In the genomic region with DNA sequence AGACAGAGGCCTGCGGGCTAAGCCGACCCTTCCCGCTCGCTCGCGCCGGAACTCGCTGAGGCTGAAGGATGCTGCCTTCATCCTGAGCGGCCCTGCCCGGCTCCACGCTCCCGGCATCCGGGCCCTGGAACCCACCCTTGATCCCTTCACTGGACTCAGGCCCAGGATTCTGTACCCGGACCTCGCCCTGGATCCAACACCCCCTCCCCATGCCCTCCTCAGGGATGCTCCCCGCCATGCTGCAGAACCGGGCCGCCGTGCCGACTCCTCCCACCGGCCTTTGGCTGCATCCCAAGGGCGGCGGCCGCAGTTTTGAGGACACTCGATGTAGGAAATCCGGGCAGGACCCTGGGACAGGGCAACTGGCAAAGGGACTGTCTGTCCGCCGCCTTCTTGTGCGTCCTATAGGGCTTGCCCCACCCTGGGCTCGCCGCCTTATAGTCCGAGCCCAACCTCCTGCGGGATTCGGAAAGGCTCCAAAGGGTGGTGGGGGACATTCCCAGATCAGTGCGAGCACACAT, we compare ENCODE assay signal across 9 mouse cellular contexts. TPM values are rescaled to one million over a fixed set of nuclear protein-coding genes. Genes with fewer than 3 reads are reported as not detected.
DNase-seq lines count a peak whose midpoint lies in the region; ATAC-seq and TF ChIP-seq lines count a peak whose summit lies in the region.
"Had no signal": no experiment of that assay in that cellular context is flagged by ENCODE, and none has a peak within 500 bp of the region (broad histone marks: within the 10 kb centered on the region; RNA-seq: fewer than 3 reads in every experiment).

No protein-coding gene starts in this region.

- H3K27ac ChIP-seq in bone marrow, adult 2 months (ENCODE audit: control insufficient read depth, insufficient read depth, low read depth, low read length, poor library complexity): no peak overlapping the region; the same call in 1 of the 2 replicates
- H3K27ac ChIP-seq in forebrain, embryonic 10.5 days: peak overlapping the region; percentile 96
- H3K27ac ChIP-seq in left cerebral cortex, adult 2 months: peak overlapping the region; percentile 86

- DNase-seq in layer of hippocampus, adult 11-12 months (ENCODE audit: low spot score): peak; percentile 49
- DNase-seq in layer of hippocampus, adult 9-10 months (ENCODE audit: low spot score): no peak
- no peak for DNase-seq in forebrain, embryonic 10.5 days (ENCODE audit: extremely low spot score, low spot score)
- DNase-seq in heart, postnatal 36 days: peak; percentile 35 to 56
- peak in 1 of 2 experiments; percentile 60 for DNase-seq in left cerebral cortex, adult 2 months (ENCODE audit: extremely low spot score in 1 of 2, low spot score in 2 of 2)
- DNase-seq in T-cell, adult 2 months (ENCODE audit: low spot score): no peak

- under 1% methylated on average over 35 of the region's 35 CpGs for WGBS in bone marrow, adult 2 months
- WGBS in forebrain, embryonic 10.5 days: under 1% methylated on average over 35 of the region's 35 CpGs

- no peaks in the 10 kb centered on the region for H3K9me3 ChIP-seq in forebrain, embryonic 10.5 days

- H3K4me3 ChIP-seq in bone marrow, adult 2 months (replicated peaks; ENCODE audit: control insufficient read depth, low read depth, low read length): peak overlapping the region; percentile 73
- H3K4me3 ChIP-seq in forebrain, embryonic 10.5 days: peak overlapping the region; percentile 88
- H3K4me3 ChIP-seq in left cerebral cortex, adult 2 months: peak overlapping the region; percentile 78

- peak; percentile 0 for ATAC-seq in megakaryocyte progenitor cell, adult 5-6 weeks (replicated peaks; ENCODE audit: poor library complexity)

- H3K36me3 ChIP-seq in forebrain, embryonic 10.5 days (replicated peaks): peaks cover 15% of the 10 kb centered on the region

- TF ChIP-seq CTCF in bone marrow, adult 2 months (IDR thresholded peaks at IDR 0.05; ENCODE audit: control insufficient read depth, insufficient read depth, low read length): no peak
- no peak for TF ChIP-seq CTCF in left cerebral cortex, adult 2 months (IDR thresholded peaks at IDR 0.05)

- peaks cover 66% of the 10 kb centered on the region for H3K27me3 ChIP-seq in forebrain, embryonic 10.5 days (ENCODE audit: poor library complexity, severe bottlenecking)

- H3K4me1 ChIP-seq in bone marrow, adult 2 months (ENCODE audit: control insufficient read depth, insufficient read depth, low read length): peaks cover 2% of the 10 kb centered on the region; the same call in 1 of the 2 replicates
- peaks cover 39% of the 10 kb centered on the region for H3K4me1 ChIP-seq in forebrain, embryonic 10.5 days

- intact Hi-C loops in heart, postnatal 36 days (cut with DNase I): no loop called here
- intact Hi-C loops in left cerebral cortex, adult 2 months (cut with DNase I): loop anchor here (2.0 kb wide), 1 partner anchor 34 kb away; no protein-coding TSS in a partner anchor

- no peak for TF ChIP-seq POLR2A in bone marrow, adult 2 months (IDR thresholded peaks at IDR 0.05; ENCODE audit: borderline replicate concordance, control insufficient read depth, low read depth, low read length)

RNA-seq across cellular contexts. Expression of a gene that starts 0.5 kb away (rescaled TPM):
- polyA plus RNA-seq in bone marrow, adult 2 months (2011; ENCODE audit: insufficient read depth, insufficient read length, low replicate concordance, missing spikeins): 12.4 and 32.0 TPM in 2 replicates
- 61.0 and 64.4 TPM in 2 replicates for polyA plus RNA-seq in forebrain, embryonic 10.5 days (2016; fragmentation: Nextera tagmentation; extraction: Ambion mirVana)
- 10 to 100 TPM; 58.7 to 59.1 TPM for total RNA-seq in heart, postnatal 36 days (2021)
- total RNA-seq in left cerebral cortex, adult 2 months (2021): 100 to 1,000 TPM; 300 to 307 TPM
- total RNA-seq in megakaryocyte progenitor cell, adult 5-6 weeks (2015): 75.9 and 76.7 TPM in 2 replicates
- total RNA-seq in megakaryocyte progenitor cell, adult 5-6 weeks (2017): 72.6 and 79.3 TPM in 2 replicates

RNA-seq across cellular contexts. Expression of a gene that starts 19.7 kb away (rescaled TPM):
- not detected in 2 replicates for polyA plus RNA-seq in bone marrow, adult 2 months (2011; ENCODE audit: insufficient read depth, insufficient read length, low replicate concordance, missing spikeins)
- not detected in 2 replicates for polyA plus RNA-seq in forebrain, embryonic 10.5 days (2016; fragmentation: Nextera tagmentation; extraction: Ambion mirVana)
- not detected for total RNA-seq in heart, postnatal 36 days (2021)
- not detected for total RNA-seq in left cerebral cortex, adult 2 months (2021)
- not detected in 2 replicates for total RNA-seq in megakaryocyte progenitor cell, adult 5-6 weeks (2015)
- not detected in 2 replicates for total RNA-seq in megakaryocyte progenitor cell, adult 5-6 weeks (2017)
- total RNA-seq: layer of hippocampus, adult 8-10 months had no signal

RNA-seq across cellular contexts. Expression of a gene that starts 26.2 kb away (rescaled TPM):
- polyA plus RNA-seq in bone marrow, adult 2 months (2011; ENCODE audit: insufficient read depth, insufficient read length, low replicate concordance, missing spikeins): 0.61 TPM in 1 of 2 replicates, not detected in the other
- 5.6 and 5.9 TPM in 2 replicates for polyA plus RNA-seq in forebrain, embryonic 10.5 days (2016; fragmentation: Nextera tagmentation; extraction: Ambion mirVana)
- total RNA-seq in heart, postnatal 36 days (2021): 1 to 10 TPM; 1.8 to 2.7 TPM
- total RNA-seq in left cerebral cortex, adult 2 months (2021): 1 to 10 TPM; 2.1 to 2.6 TPM
- total RNA-seq in megakaryocyte progenitor cell, adult 5-6 weeks (2015): 1.1 and 1.3 TPM in 2 replicates
- total RNA-seq in megakaryocyte progenitor cell, adult 5-6 weeks (2017): 0.91 TPM in 1 of 2 replicates, not detected in the other

Comparison
In these comparisons a context has a peak if more than half of its experiments do, and no peak if none do; other contexts are left out.
1. DNase-seq: peak in layer of hippocampus, adult 11-12 months (single experiment) and heart, postnatal 36 days (2 of 2); none in layer of hippocampus, adult 9-10 months (single experiment), forebrain, embryonic 10.5 days (single experiment) and T-cell, adult 2 months (single experiment).
2. Peak in every context shown above with its lines, with median percentiles within 50 percentile points of each other: H3K4me3 ChIP-seq.